Mouse (Mus musculus) stomach, embryonic 16.5 days (tissue): ENCODE data around the gene Cacna2d3. TPM values are rescaled to one million over a fixed set of nuclear protein-coding genes. Genes with fewer than 3 reads are reported as not detected.

Experiments
- ATAC-seq: fragments of 200-750 bp; cut with Nextera tagmentation; 2 replicates; pipeline ENCODE4 v1.8.0; 2017; ENCODE audit warnings: moderate number of reproducible peaks, moderate TSS enrichment; ENCODE audit not compliant: insufficient read depth, low FRiP score
- H3K27ac ChIP-seq: fragments of 300-500 bp; sonication (generic); 2 replicates; pipeline ENCODE4 v1.5.1; 2014; ENCODE audit warnings: low read length
- H3K27me3 ChIP-seq: fragments of 300-500 bp; sonication (generic); 2 replicates; pipeline ENCODE4 v1.6.1; 2014; ENCODE audit warnings: low read length, control low read depth, mixed read lengths; ENCODE audit not compliant: control insufficient read depth, insufficient read depth
- H3K36me3 ChIP-seq: fragments of 300-500 bp; sonication (generic); 2 replicates; pipeline ENCODE4 v1.6.1; 2014; ENCODE audit warnings: low read length; ENCODE audit not compliant: control insufficient read depth, insufficient read depth
- H3K4me1 ChIP-seq: fragments of 300-500 bp; sonication (generic); 2 replicates; pipeline ENCODE4 v1.6.1; 2014; ENCODE audit warnings: low read length, control low read depth, mixed read lengths; ENCODE audit not compliant: control insufficient read depth, insufficient read depth
- H3K4me2 ChIP-seq: fragments of 300-500 bp; sonication (generic); 2 replicates; pipeline ENCODE4 v1.6.1; 2014; ENCODE audit warnings: low read depth, low read length, mixed read lengths
- H3K4me3 ChIP-seq: fragments of 300-500 bp; sonication (generic); replicated peaks from 2 replicates; pipeline ENCODE4 v1.5.1; 2014; ENCODE audit warnings: mild to moderate bottlenecking, low read length
- H3K9ac ChIP-seq: fragments of 300-500 bp; sonication (generic); 2 replicates; pipeline ENCODE4 v1.6.1; 2014; ENCODE audit warnings: low read length
- H3K9me3 ChIP-seq: fragments of 300-500 bp; sonication (generic); replicated peaks from 2 replicates; pipeline ENCODE4 v1.6.1; 2016; ENCODE audit warnings: low read length, control low read depth; ENCODE audit not compliant: control insufficient read depth
- WGBS: fragments of 180-500 bp; shearing (Covaris S2); extraction: QIAGEN DNeasy Blood & Tissue Kit; methylation state at CpG from one replicate; pipeline ENCODE4 v1.1.7; 2014; 5-methylcytosine and 5-hydroxymethylcytosine counted together
- polyA plus RNA-seq: library from polyadenylated mRNA; unstranded; fragments of >200 nt; fragmentation: Nextera tagmentation; extraction: Ambion mirVana; gene quantifications from 2 replicates; pipeline ENCODE4 v1.2.1, GENCODE M21; 2015

Gene Cacna2d3
- polyA plus RNA-seq, 1 experiment from 2014 or later = 1.6 TPM

GRCm38 (mm10) chr14:29164653-29165030 is 557.0 kb downstream of the Cacna2d3 start:
- 77% methylated on average over 6 of the region's 6 CpGs for WGBS
- H3K4me1 ChIP-seq = no peaks in the 10 kb centered on the region
- ATAC-seq = no peak
- H3K36me3 ChIP-seq = no peaks in the 10 kb centered on the region
- H3K27me3 ChIP-seq = no peaks in the 10 kb centered on the region
- no peak overlapping the region for H3K9ac ChIP-seq
- no peak overlapping the region for H3K4me2 ChIP-seq
- no peak overlapping the region for H3K4me3 ChIP-seq
- no peaks in the 10 kb centered on the region for H3K9me3 ChIP-seq
- H3K27ac ChIP-seq = no peak overlapping the region

- Histone ChIP-seq H3K4me1 (no peaks in the 10 kb centered on the region), H3K27ac (no peak overlapping the region), H3K9ac (no peak overlapping the region), H3K4me3 (no peak overlapping the region), H3K27me3 (no peaks in the 10 kb centered on the region), H3K9me3 (no peaks in the 10 kb centered on the region), H3K36me3 (no peaks in the 10 kb centered on the region), H3K4me2 (no peak overlapping the region)
- 71% methylated on average over 4 of the region's 4 CpGs for WGBS
- no peak for ATAC-seq
Measured at GRCm38 (mm10) chr14:29163998-29164652, 557.5 kb downstream of the Cacna2d3 start.

GRCm38 (mm10) chr14:29159803-29160202 is 561.9 kb downstream of the Cacna2d3 start:
- Histone ChIP-seq H3K4me3 (no peak overlapping the region), H3K27ac (no peak overlapping the region), H3K4me1 (no peaks in the 10 kb centered on the region), H3K9me3 (no peaks in the 10 kb centered on the region), H3K36me3 (no peaks in the 10 kb centered on the region), H3K27me3 (no peaks in the 10 kb centered on the region), H3K9ac (no peak overlapping the region), H3K4me2 (no peak overlapping the region)
- WGBS = 80% methylated on average over 3 of the region's 3 CpGs
- ATAC-seq = no peak

- Histone ChIP-seq H3K9me3 (no peaks in the 10 kb centered on the region), H3K4me1 (no peaks in the 10 kb centered on the region), H3K27ac (no peak overlapping the region), H3K27me3 (no peaks in the 10 kb centered on the region), H3K4me3 (no peak overlapping the region), H3K4me2 (no peak overlapping the region), H3K36me3 (no peaks in the 10 kb centered on the region), H3K9ac (no peak overlapping the region)
- 80% methylated on average over 5 of the region's 5 CpGs for WGBS
- ATAC-seq = no peak
Measured at GRCm38 (mm10) chr14:29157096-29157495, 564.6 kb downstream of the Cacna2d3 start.

- Histone ChIP-seq H3K4me3 (no peak overlapping the region), H3K27me3 (no peaks in the 10 kb centered on the region), H3K4me1 (no peaks in the 10 kb centered on the region), H3K9me3 (no peaks in the 10 kb centered on the region), H3K4me2 (no peak overlapping the region), H3K9ac (no peak overlapping the region), H3K36me3 (no peaks in the 10 kb centered on the region), H3K27ac (no peak overlapping the region)
- no peak for ATAC-seq
- WGBS = 50% methylated on average over 2 of the region's 2 CpGs
Measured at GRCm38 (mm10) chr14:29144184-29144583, 577.5 kb downstream of the Cacna2d3 start.

- H3K4me1 ChIP-seq = no peaks in the 10 kb centered on the region
- H3K4me3 ChIP-seq = no peak overlapping the region
- no peaks in the 10 kb centered on the region for H3K36me3 ChIP-seq
- no peaks in the 10 kb centered on the region for H3K27me3 ChIP-seq
- H3K9me3 ChIP-seq = no peaks in the 10 kb centered on the region
- no peak overlapping the region for H3K27ac ChIP-seq
- no peak overlapping the region for H3K9ac ChIP-seq
- no peak for ATAC-seq
- 80% methylated on average over 7 of the region's 7 CpGs for WGBS
- no peak overlapping the region for H3K4me2 ChIP-seq
Measured at GRCm38 (mm10) chr14:29137614-29138013, 584.0 kb downstream of the Cacna2d3 start.

GRCm38 (mm10) chr14:29137006-29137579 is 584.6 kb downstream of the Cacna2d3 start:
- Histone ChIP-seq H3K4me3 (no peak overlapping the region), H3K27me3 (no peaks in the 10 kb centered on the region), H3K4me1 (no peaks in the 10 kb centered on the region), H3K36me3 (no peaks in the 10 kb centered on the region), H3K9ac (no peak overlapping the region), H3K4me2 (no peak overlapping the region), H3K27ac (no peak overlapping the region), H3K9me3 (no peaks in the 10 kb centered on the region)
- WGBS = 60% methylated on average over 10 of the region's 10 CpGs
- no peak for ATAC-seq

- no peak overlapping the region for H3K4me3 ChIP-seq
- H3K4me2 ChIP-seq = no peak overlapping the region
- H3K27ac ChIP-seq = no peak overlapping the region
- ATAC-seq = no peak
- H3K27me3 ChIP-seq = no peaks in the 10 kb centered on the region
- H3K9ac ChIP-seq = no peak overlapping the region
- WGBS = 73% methylated on average over 5 of the region's 5 CpGs
- no peaks in the 10 kb centered on the region for H3K36me3 ChIP-seq
- no peaks in the 10 kb centered on the region for H3K9me3 ChIP-seq
- H3K4me1 ChIP-seq = no peaks in the 10 kb centered on the region
Measured at GRCm38 (mm10) chr14:29134901-29135300, 586.8 kb downstream of the Cacna2d3 start.

GRCm38 (mm10) chr14:29130511-29130910 is 591.2 kb downstream of the Cacna2d3 start:
- H3K27ac ChIP-seq = no peak overlapping the region
- H3K4me2 ChIP-seq = no peak overlapping the region
- H3K27me3 ChIP-seq = no peaks in the 10 kb centered on the region
- no peak for ATAC-seq
- H3K4me1 ChIP-seq = no peaks in the 10 kb centered on the region
- no peaks in the 10 kb centered on the region for H3K36me3 ChIP-seq
- H3K9ac ChIP-seq = no peak overlapping the region
- H3K9me3 ChIP-seq = no peaks in the 10 kb centered on the region
- H3K4me3 ChIP-seq = no peak overlapping the region
